Mouse (Mus musculus) ovary, postnatal 36 days (tissue): Measurements from ENCODE around the gene Ogn.
"Not testable (repeated sequence)": the region's sequence is repeated elsewhere in the genome, so short reads cannot be mapped to it uniquely, and the experiment has no call there.

ENCODE experiments used
- DNase-seq: peaks from one replicate; pipeline ENCODE4 v3.0.0; 2022; ENCODE audit warnings: low spot score, mixed read lengths

Ogn gene

GRCm38 (mm10) chr13:49607714-49608113, at the start of gene Ogn:
Ogn (plus strand) TSS chr13:49608046.
- DNase-seq: no peak

- DNase-seq: peak; percentile 66
Measured at GRCm38 (mm10) chr13:49559185-49559584, 48.7 kb upstream of the Ogn start.

GRCm38 (mm10) chr13:49560886-49561285, 47.0 kb upstream of the Ogn start:
- DNase-seq: no peak

- DNase-seq: no peak
Measured at GRCm38 (mm10) chr13:49564347-49564746, 43.5 kb upstream of the Ogn start.

- no peak for DNase-seq
Measured at GRCm38 (mm10) chr13:49570371-49570770, 37.5 kb upstream of the Ogn start.

GRCm38 (mm10) chr13:49571418-49571817, 36.4 kb upstream of the Ogn start:
- no peak for DNase-seq

- DNase-seq: no peak
Measured at GRCm38 (mm10) chr13:49581541-49582530, 26.0 kb upstream of the Ogn start, which contains the start of gene Omd. Omd (plus strand) TSS chr13:49582462.

GRCm38 (mm10) chr13:49583859-49584258, 24.0 kb upstream of the Ogn start:
- no peak for DNase-seq

GRCm38 (mm10) chr13:49584307-49585005, 23.4 kb upstream of the Ogn start:
- DNase-seq: peak; percentile 57

- no peak for DNase-seq
Measured at GRCm38 (mm10) chr13:49586062-49586461, 21.8 kb upstream of the Ogn start.

GRCm38 (mm10) chr13:49602541-49602940, 5.3 kb upstream of the Ogn start:
- DNase-seq: not testable (repeated sequence)

- no peak for DNase-seq
Measured at GRCm38 (mm10) chr13:49603603-49604002, 4.2 kb upstream of the Ogn start.

- no peak for DNase-seq
Measured at GRCm38 (mm10) chr13:49608589-49609322, 910 bp downstream of the Ogn start.

- no peak for DNase-seq
Measured at GRCm38 (mm10) chr13:49617021-49617420, 9.2 kb downstream of the Ogn start.

GRCm38 (mm10) chr13:49618365-49618764, 10.5 kb downstream of the Ogn start:
- DNase-seq: no peak

GRCm38 (mm10) chr13:49623216-49623615, 15.4 kb downstream of the Ogn start:
- no peak for DNase-seq

- DNase-seq: no peak
Measured at GRCm38 (mm10) chr13:49628167-49628566, 20.3 kb downstream of the Ogn start.

- DNase-seq: no peak
Measured at GRCm38 (mm10) chr13:49629076-49629475, 21.2 kb downstream of the Ogn start.

GRCm38 (mm10) chr13:49639965-49640364, 32.1 kb downstream of the Ogn start:
- no peak for DNase-seq

- no peak for DNase-seq
Measured at GRCm38 (mm10) chr13:49642650-49643049, 34.8 kb downstream of the Ogn start.

- DNase-seq: no peak
Measured at GRCm38 (mm10) chr13:49643669-49644362, 36.0 kb downstream of the Ogn start.
